Mouse (Mus musculus): Measurements from ENCODE around the gene Abhd6. TPM values are rescaled to one million over a fixed set of nuclear protein-coding genes. Genes with fewer than 3 reads are reported as not detected.

The Abhd6 gene
- 11.9 and 15.0 TPM in 2 replicates for polyA plus RNA-seq (2014; fragmentation: Nextera tagmentation; extraction: Ambion mirVana)

DNA sequence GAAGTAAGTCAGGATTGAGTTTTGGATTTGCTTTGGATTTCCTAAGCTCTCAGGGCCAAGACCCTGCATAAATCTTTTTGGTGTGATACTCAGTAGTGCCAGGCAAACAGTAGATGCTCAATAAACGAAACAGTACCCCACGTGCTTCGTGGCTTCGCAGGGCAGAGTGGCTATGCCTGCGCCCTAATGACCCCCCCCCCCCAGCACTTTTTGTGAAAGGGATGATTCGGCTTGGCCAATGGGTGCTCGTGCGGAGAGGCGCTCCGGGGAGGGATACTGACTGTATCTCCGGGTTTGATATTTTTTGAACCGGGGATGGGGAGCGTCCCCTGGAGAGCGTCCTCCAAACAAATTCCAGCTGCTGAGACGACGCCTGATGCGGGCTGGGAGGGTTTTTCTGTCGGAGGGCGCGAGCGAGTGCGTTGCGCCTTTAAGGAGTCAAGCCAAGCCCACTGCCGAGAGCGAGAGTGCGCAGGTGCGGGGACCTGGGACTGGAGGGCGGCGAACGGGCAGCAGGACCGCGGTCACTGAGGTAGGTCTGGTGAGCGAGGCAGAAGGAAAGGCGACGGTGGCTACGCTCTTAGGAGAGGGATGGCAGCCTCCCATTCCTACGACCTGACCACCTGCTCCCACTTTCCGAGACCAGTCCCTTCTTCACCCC, at the start of gene Abhd6:
Gene Abhd6 (plus strand): TSS at position 471 of the 661 bp plus-strand sequence.
- peak within 1 kb of the TSS; percentile 75 for H3K4me2 ChIP-seq
- 3% methylated on average over 38 of the region's 38 CpGs for WGBS
- H3K9ac ChIP-seq (ENCODE audit: low read depth, low read length), result peak within 1 kb of the TSS; percentile 44
- ATAC-seq (replicated peaks; ENCODE audit: low FRiP score), result peak; percentile 61
- no peaks in the 10 kb centered on the region for H3K9me3 ChIP-seq (ENCODE audit: control insufficient read depth, low read length)
- peak; percentile 79 for DNase-seq (ENCODE audit: low spot score)
- H3K4me3 ChIP-seq (ENCODE audit: low read depth, low read length), result peak within 1 kb of the TSS; percentile 56
- peaks cover 28% of the 10 kb centered on the region for H3K27me3 ChIP-seq (replicated peaks; ENCODE audit: control insufficient read depth, insufficient read depth, low read length)
- H3K27ac ChIP-seq (ENCODE audit: low read depth, low read length), result no peak within 1 kb of the TSS
- H3K4me1 ChIP-seq (replicated peaks; ENCODE audit: control insufficient read depth, insufficient read depth, low read length), result no peaks in the 10 kb centered on the region; the same call in none of the 2 replicates
- no peaks in the 10 kb centered on the region for H3K36me3 ChIP-seq (ENCODE audit: control insufficient read depth, insufficient read depth, low read length)

DNA sequence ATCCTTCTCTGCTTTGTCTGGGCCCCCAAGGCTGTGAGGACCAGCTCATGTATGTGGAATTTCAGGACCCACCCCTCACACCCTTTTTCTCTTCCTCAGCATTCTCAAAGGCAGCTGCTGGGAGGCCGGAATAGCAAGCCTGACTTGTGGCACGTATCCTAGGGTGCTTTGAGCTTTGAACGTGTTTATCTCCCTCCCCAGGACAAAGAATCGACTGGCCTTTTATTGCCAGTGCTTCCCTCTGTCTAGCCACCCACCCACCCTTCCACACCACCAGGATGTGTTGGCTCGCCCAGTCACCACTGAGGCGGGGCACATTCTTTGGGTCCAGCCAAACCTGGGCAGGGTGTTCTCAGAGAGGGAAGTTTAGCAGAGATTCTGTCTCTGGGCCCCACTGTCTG, 48.6 kb upstream of the Abhd6 start:
- Histone ChIP-seq H3K4me2 (no peak overlapping the region), H3K27ac (ENCODE audit: low read depth, low read length) (no peak overlapping the region), H3K4me1 (replicated peaks; ENCODE audit: control insufficient read depth, insufficient read depth, low read length) (peaks cover 11% of the 10 kb centered on the region), H3K9ac (ENCODE audit: low read depth, low read length) (no peak overlapping the region), H3K27me3 (replicated peaks; ENCODE audit: control insufficient read depth, insufficient read depth, low read length) (no peaks in the 10 kb centered on the region), H3K4me3 (ENCODE audit: low read depth, low read length) (no peak overlapping the region), H3K36me3 (ENCODE audit: control insufficient read depth, insufficient read depth, low read length) (no peaks in the 10 kb centered on the region; the same call in 1 of the 2 replicates), H3K9me3 (ENCODE audit: control insufficient read depth, low read length) (no peaks in the 10 kb centered on the region)
- ATAC-seq (replicated peaks; ENCODE audit: low FRiP score), result no peak
- 52% methylated on average over 6 of the region's 6 CpGs for WGBS
- DNase-seq (ENCODE audit: low spot score), result no peak

DNA sequence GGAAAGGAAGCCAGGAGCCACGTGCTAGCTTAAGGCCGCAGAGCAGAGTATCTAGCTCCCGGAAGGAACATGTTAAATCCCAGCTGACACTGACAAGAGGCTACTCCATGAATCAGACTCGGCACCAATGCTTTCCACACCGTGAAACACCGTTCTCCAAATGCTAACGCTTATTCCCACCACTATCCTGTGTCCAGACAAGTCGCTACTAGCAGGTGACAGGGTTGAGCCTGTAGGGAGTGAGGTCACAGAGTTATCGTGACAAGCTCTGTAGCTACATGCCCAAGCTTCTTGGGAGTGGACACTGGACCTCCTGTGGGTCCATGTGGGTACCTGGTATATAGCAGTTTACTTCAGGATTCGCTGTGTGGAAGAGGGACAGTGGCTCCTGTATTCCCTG, 46.3 kb upstream of the Abhd6 start:
- ATAC-seq (replicated peaks; ENCODE audit: low FRiP score) (no peak), DNase-seq (ENCODE audit: low spot score) (no peak)
- Histone ChIP-seq H3K4me2 (no peak overlapping the region), H3K4me3 (ENCODE audit: low read depth, low read length) (no peak overlapping the region), H3K36me3 (ENCODE audit: control insufficient read depth, insufficient read depth, low read length) (no peaks in the 10 kb centered on the region), H3K27me3 (replicated peaks; ENCODE audit: control insufficient read depth, insufficient read depth, low read length) (no peaks in the 10 kb centered on the region), H3K9me3 (ENCODE audit: control insufficient read depth, low read length) (no peaks in the 10 kb centered on the region), H3K27ac (ENCODE audit: low read depth, low read length) (no peak overlapping the region), H3K9ac (ENCODE audit: low read depth, low read length) (no peak overlapping the region), H3K4me1 (replicated peaks; ENCODE audit: control insufficient read depth, insufficient read depth, low read length) (peaks cover 11% of the 10 kb centered on the region)
- WGBS, result 78% methylated on average over 10 of the region's 10 CpGs

DNA sequence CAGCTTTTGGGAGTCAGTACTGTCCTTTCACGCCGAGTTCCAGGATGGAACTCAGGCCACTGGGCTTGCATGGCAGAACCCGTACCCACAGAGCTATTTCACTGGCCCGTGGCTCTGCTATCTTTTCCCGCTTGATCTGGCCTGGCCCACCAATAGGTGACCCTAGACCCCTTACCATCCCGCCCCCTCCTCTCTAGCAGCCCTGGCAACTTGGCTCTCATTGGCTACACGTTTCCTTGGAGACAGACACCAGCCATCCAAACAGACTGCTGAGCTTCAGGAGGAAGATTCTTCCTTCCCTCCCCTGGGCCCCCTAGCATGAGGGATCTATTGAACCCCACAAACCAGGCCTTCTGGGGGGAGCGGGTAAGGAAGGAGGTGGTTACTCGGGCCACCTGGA, 45.7 kb upstream of the Abhd6 start, which contains the start of gene Gm45521:
Gene Gm45521 (plus strand): TSS at position 240 of the 400 bp plus-strand sequence.
- Histone ChIP-seq H3K4me1 (replicated peaks; ENCODE audit: control insufficient read depth, insufficient read depth, low read length) (peaks cover 11% of the 10 kb centered on the region), H3K27me3 (replicated peaks; ENCODE audit: control insufficient read depth, insufficient read depth, low read length) (no peaks in the 10 kb centered on the region), H3K4me3 (ENCODE audit: low read depth, low read length) (no peak within 1 kb of the TSS), H3K36me3 (ENCODE audit: control insufficient read depth, insufficient read depth, low read length) (no peaks in the 10 kb centered on the region), H3K4me2 (no peak within 1 kb of the TSS), H3K27ac (ENCODE audit: low read depth, low read length) (no peak within 1 kb of the TSS), H3K9ac (ENCODE audit: low read depth, low read length) (no peak within 1 kb of the TSS), H3K9me3 (ENCODE audit: control insufficient read depth, low read length) (no peaks in the 10 kb centered on the region)
- ATAC-seq (replicated peaks; ENCODE audit: low FRiP score) (no peak), DNase-seq (ENCODE audit: low spot score) (no peak)
- 59% methylated on average over 9 of the region's 9 CpGs for WGBS

DNA sequence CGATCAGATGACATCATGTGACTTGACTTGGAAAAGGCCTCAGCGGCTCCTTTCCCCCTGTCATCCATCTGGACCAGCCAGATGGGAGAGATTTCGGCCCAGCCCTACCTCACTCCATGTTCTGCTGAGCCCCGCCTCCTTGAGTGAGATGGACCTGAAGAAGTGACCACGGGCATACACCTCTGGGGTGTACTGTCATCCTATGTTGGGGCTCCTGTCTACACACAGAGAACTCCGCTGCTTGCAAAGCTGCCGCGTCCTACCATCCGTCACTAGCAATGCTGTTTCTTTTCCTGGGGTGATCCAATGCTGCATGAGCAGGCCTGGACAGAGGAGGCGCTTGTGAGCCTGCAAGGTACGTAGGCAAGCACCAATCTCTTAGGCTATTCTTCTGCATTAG, 42.1 kb upstream of the Abhd6 start:
- Histone ChIP-seq H3K4me2 (no peak overlapping the region), H3K27me3 (replicated peaks; ENCODE audit: control insufficient read depth, insufficient read depth, low read length) (no peaks in the 10 kb centered on the region), H3K9me3 (ENCODE audit: control insufficient read depth, low read length) (no peaks in the 10 kb centered on the region), H3K4me1 (replicated peaks; ENCODE audit: control insufficient read depth, insufficient read depth, low read length) (no peaks in the 10 kb centered on the region; the same call in 1 of the 2 replicates), H3K4me3 (ENCODE audit: low read depth, low read length) (no peak overlapping the region), H3K9ac (ENCODE audit: low read depth, low read length) (no peak overlapping the region), H3K36me3 (ENCODE audit: control insufficient read depth, insufficient read depth, low read length) (no peaks in the 10 kb centered on the region), H3K27ac (ENCODE audit: low read depth, low read length) (no peak overlapping the region)
- DNase-seq (ENCODE audit: low spot score), result no peak
- ATAC-seq (replicated peaks; ENCODE audit: low FRiP score), result no peak; the same call in 1 of the 2 replicates
- 58% methylated on average over 11 of the region's 11 CpGs for WGBS

DNA sequence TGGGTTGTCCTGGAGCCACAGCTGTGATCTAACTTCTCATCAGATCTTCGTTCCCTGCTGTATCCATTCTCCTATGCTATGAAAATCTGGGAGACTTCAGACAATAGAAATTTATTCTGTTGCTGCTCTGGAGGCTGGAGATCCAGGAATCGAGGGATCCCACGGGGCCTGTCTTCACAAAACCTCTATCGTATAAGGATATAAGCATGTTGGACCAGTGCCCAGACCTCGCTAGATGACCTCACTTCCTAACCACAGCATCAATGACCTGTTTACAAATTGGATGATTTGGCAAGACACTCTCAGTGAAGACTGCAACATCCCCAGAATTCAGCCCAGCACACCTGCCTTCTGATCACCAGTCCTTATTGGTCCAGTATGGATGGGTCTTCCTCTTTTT, 41.0 kb upstream of the Abhd6 start:
- 76% methylated on average over 5 of the region's 5 CpGs for WGBS
- Histone ChIP-seq H3K27ac (ENCODE audit: low read depth, low read length) (no peak overlapping the region), H3K9ac (ENCODE audit: low read depth, low read length) (no peak overlapping the region), H3K27me3 (replicated peaks; ENCODE audit: control insufficient read depth, insufficient read depth, low read length) (no peaks in the 10 kb centered on the region), H3K36me3 (ENCODE audit: control insufficient read depth, insufficient read depth, low read length) (no peaks in the 10 kb centered on the region), H3K4me1 (replicated peaks; ENCODE audit: control insufficient read depth, insufficient read depth, low read length) (no peaks in the 10 kb centered on the region; the same call in 1 of the 2 replicates), H3K9me3 (ENCODE audit: control insufficient read depth, low read length) (no peaks in the 10 kb centered on the region), H3K4me2 (no peak overlapping the region), H3K4me3 (ENCODE audit: low read depth, low read length) (no peak overlapping the region)
- ATAC-seq (replicated peaks; ENCODE audit: low FRiP score), result no peak
- no peak for DNase-seq (ENCODE audit: low spot score)

DNA sequence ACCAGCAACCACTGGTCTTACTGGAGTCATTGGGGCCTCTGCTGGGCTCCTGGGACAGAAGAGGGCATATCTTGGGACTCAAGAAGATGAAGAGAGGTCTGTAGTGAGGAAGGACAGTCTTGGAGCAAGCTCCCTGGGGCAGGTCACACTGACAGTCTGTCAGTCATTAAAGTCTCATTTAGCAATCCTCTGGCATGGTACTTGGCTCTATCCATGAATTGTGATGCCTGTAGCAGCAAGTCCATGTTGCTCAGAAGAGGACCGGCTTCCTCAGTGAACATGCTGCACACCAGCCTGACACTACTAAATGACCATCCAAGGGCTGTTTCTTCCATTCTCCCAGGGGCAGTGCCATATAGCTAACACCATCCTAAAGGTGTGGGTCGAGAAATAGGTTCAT, 40.1 kb upstream of the Abhd6 start:
- no peaks in the 10 kb centered on the region for H3K27me3 ChIP-seq (replicated peaks; ENCODE audit: control insufficient read depth, insufficient read depth, low read length)
- H3K4me3 ChIP-seq (ENCODE audit: low read depth, low read length), result no peak overlapping the region
- no peaks in the 10 kb centered on the region for H3K36me3 ChIP-seq (ENCODE audit: control insufficient read depth, insufficient read depth, low read length)
- H3K4me2 ChIP-seq, result no peak overlapping the region
- no peak for ATAC-seq (replicated peaks; ENCODE audit: low FRiP score)
- 77% methylated on average over 2 of the region's 2 CpGs for WGBS
- H3K9me3 ChIP-seq (ENCODE audit: control insufficient read depth, low read length), result no peaks in the 10 kb centered on the region
- no peak overlapping the region for H3K9ac ChIP-seq (ENCODE audit: low read depth, low read length)
- no peaks in the 10 kb centered on the region; the same call in 1 of the 2 replicates for H3K4me1 ChIP-seq (replicated peaks; ENCODE audit: control insufficient read depth, insufficient read depth, low read length)
- H3K27ac ChIP-seq (ENCODE audit: low read depth, low read length), result no peak overlapping the region
- DNase-seq (ENCODE audit: low spot score), result no peak

DNA sequence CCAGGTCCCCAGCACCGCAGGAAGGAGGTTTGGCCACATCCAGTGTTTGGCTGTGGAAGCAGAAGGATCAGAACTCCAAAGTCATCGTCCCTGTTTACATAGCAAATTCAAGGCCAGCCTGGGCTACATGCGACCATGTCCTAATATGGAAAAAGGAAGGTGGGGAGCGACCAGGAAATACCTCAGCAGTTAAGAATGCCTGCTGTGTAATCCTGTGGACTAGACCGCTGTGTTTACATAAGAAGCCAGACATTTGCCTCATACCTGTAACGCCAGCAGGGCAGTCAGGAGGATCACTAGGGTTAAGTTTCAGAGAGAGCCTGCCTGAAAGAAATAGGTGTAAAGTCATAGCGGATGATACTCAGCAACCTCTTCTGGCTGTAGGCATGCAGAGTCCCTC, 39.5 kb upstream of the Abhd6 start:
- ATAC-seq (replicated peaks; ENCODE audit: low FRiP score) (no peak), DNase-seq (ENCODE audit: low spot score) (no peak)
- no peaks in the 10 kb centered on the region for H3K36me3 ChIP-seq (ENCODE audit: control insufficient read depth, insufficient read depth, low read length)
- WGBS, result 56% methylated on average over 7 of the region's 7 CpGs
- no peaks in the 10 kb centered on the region; the same call in 1 of the 2 replicates for H3K4me1 ChIP-seq (replicated peaks; ENCODE audit: control insufficient read depth, insufficient read depth, low read length)
- no peak overlapping the region for H3K4me3 ChIP-seq (ENCODE audit: low read depth, low read length)
- H3K27me3 ChIP-seq (replicated peaks; ENCODE audit: control insufficient read depth, insufficient read depth, low read length), result no peaks in the 10 kb centered on the region
- H3K9ac ChIP-seq (ENCODE audit: low read depth, low read length), result no peak overlapping the region
- H3K27ac ChIP-seq (ENCODE audit: low read depth, low read length), result no peak overlapping the region
- no peak overlapping the region for H3K4me2 ChIP-seq
- no peaks in the 10 kb centered on the region for H3K9me3 ChIP-seq (ENCODE audit: control insufficient read depth, low read length)
